Mouse (Mus musculus) forebrain, embryonic 15.5 days (tissue): Measurements from ENCODE around the gene Wiz. TPM values are rescaled to one million over a fixed set of nuclear protein-coding genes. Genes with fewer than 3 reads are reported as not detected.

ENCODE experiments used
- ATAC-seq: fragments of 200-750 bp; cut with Nextera tagmentation; replicated peaks from 2 replicates; pipeline ENCODE4 v1.8.0; 2017; ENCODE audit warnings: mild to moderate bottlenecking, moderate TSS enrichment, moderate library complexity
- H3K27ac ChIP-seq: fragments of 300-500 bp; sonication (generic); replicated peaks from 2 replicates; pipeline ENCODE4 v1.5.1; 2015; ENCODE audit warnings: mild to moderate bottlenecking, inconsistent platforms
- H3K27me3 ChIP-seq: fragments of 300-500 bp; sonication (generic); 2 replicates; pipeline ENCODE4 v1.6.1; 2015; ENCODE audit warnings: inconsistent platforms
- H3K36me3 ChIP-seq: fragments of 300-500 bp; sonication (generic); 2 replicates; pipeline ENCODE4 v1.6.1; 2015; ENCODE audit warnings: mild to moderate bottlenecking, inconsistent platforms
- H3K4me1 ChIP-seq: fragments of 300-500 bp; sonication (generic); 2 replicates; pipeline ENCODE4 v1.6.1; 2015; ENCODE audit warnings: inconsistent platforms
- H3K4me2 ChIP-seq: fragments of 300-500 bp; sonication (generic); replicated peaks from 2 replicates; pipeline ENCODE4 v1.6.1; 2015; ENCODE audit warnings: mild to moderate bottlenecking, inconsistent platforms
- H3K4me3 ChIP-seq: fragments of 300-500 bp; sonication (generic); 2 replicates; pipeline ENCODE4 v1.5.1; 2015; ENCODE audit warnings: mild to moderate bottlenecking, inconsistent platforms
- H3K9ac ChIP-seq: fragments of 300-500 bp; sonication (generic); replicated peaks from 2 replicates; pipeline ENCODE4 v1.6.1; 2015; ENCODE audit warnings: mild to moderate bottlenecking, inconsistent platforms
- H3K9me3 ChIP-seq: fragments of 300-500 bp; sonication (generic); 2 replicates; pipeline ENCODE4 v1.6.1; 2016; ENCODE audit warnings: inconsistent platforms
- WGBS: fragments of 180-500 bp; shearing (Covaris S2); methylation state at CpG from one replicate; pipeline ENCODE4 v1.1.7; 2015; ENCODE audit warnings: mixed read lengths; 5-methylcytosine and 5-hydroxymethylcytosine counted together
- polyA plus RNA-seq: library from polyadenylated mRNA; unstranded; fragments of >200 nt; fragmentation: Nextera tagmentation; extraction: Ambion mirVana; gene quantifications from 2 replicates; pipeline ENCODE4 v1.2.1, GENCODE M21; 2015

Gene Wiz
- polyA plus RNA-seq, 1 experiment from 2014 or later = 38.8 TPM

DNA sequence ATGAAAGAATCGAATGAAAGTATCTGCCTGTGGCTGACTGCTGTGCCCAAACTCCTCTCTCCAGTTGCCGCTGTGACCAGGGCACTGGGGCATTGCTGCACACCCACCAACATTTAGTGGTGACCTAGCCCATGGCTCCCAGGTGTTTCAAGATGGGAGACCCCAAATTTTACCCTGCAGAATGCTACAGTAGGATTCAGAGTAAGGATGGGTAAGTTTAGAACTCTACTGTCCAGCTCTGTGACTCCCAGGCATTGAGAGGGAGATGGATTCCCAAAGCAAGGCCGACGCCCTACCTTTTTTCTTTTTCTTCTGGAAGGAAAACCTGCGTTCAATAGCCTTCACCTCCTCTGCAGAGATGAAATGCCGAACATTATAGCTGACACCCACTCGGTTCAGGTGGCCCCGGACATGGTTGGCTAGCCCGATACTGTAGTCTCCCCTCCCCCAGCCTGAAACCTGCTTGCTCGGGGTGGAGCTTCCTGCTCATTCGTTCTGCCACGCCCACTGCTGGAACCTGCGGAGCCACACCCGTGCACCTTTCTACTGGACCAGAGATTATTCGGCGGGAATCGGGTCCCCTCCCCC is 20.2 kb downstream of the Wiz start:
- Histone ChIP-seq H3K4me2 (peak overlapping the region; percentile 37), H3K27ac (no peak overlapping the region), H3K4me3 (peak overlapping the region; percentile 24), H3K4me1 (peaks cover 10% of the 10 kb centered on the region), H3K36me3 (peaks cover 6% of the 10 kb centered on the region; the same call in 1 of the 2 replicates), H3K9me3 (no peaks in the 10 kb centered on the region), H3K27me3 (no peaks in the 10 kb centered on the region), H3K9ac (no peak overlapping the region)
- WGBS = 13% methylated on average over 14 of the region's 17 CpGs
- ATAC-seq = no peak

GRCm38 (mm10) chr17:32367706-32368105 is 21.5 kb downstream of the Wiz start:
- 90% methylated on average over 11 of the region's 11 CpGs for WGBS
- Histone ChIP-seq H3K4me2 (no peak overlapping the region), H3K9ac (no peak overlapping the region), H3K4me3 (no peak overlapping the region), H3K9me3 (no peaks in the 10 kb centered on the region), H3K36me3 (peaks cover 6% of the 10 kb centered on the region; the same call in 1 of the 2 replicates), H3K27me3 (no peaks in the 10 kb centered on the region), H3K4me1 (peaks cover 19% of the 10 kb centered on the region), H3K27ac (no peak overlapping the region)
- ATAC-seq = no peak

DNA sequence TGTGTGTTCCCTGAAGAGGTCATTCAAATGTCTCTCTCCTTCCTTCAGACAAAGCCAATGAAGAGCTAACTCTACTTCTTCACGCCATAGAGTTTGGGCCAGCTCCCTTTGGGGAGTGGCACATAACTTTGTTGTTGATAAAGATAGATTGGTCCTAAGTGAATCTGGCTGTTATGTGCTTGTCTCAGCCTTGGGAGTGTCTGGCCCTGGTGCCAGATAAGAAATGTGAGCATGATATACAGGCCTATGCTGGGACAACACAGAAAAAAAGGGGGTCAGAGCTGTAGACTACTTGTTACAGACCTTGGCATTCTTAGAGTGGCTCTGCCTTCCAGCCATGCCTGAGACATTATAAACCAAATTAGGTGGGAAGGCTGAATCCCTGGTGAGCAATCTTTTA is 23.9 kb downstream of the Wiz start:
- Histone ChIP-seq H3K36me3 (peaks cover 27% of the 10 kb centered on the region), H3K4me1 (peaks cover 27% of the 10 kb centered on the region), H3K4me2 (no peak overlapping the region), H3K9ac (no peak overlapping the region), H3K27ac (no peak overlapping the region), H3K27me3 (no peaks in the 10 kb centered on the region), H3K4me3 (no peak overlapping the region), H3K9me3 (no peaks in the 10 kb centered on the region)
- ATAC-seq = no peak
- 91% methylated on average over 1 of the region's 1 CpGs for WGBS

- Histone ChIP-seq H3K9ac (no peak overlapping the region), H3K4me3 (peak overlapping the region; percentile 96), H3K27me3 (no peaks in the 10 kb centered on the region), H3K4me2 (peak overlapping the region; percentile 86), H3K36me3 (peaks cover 32% of the 10 kb centered on the region), H3K27ac (peak overlapping the region; percentile 78), H3K4me1 (peaks cover 27% of the 10 kb centered on the region), H3K9me3 (no peaks in the 10 kb centered on the region)
- ATAC-seq = peak; percentile 14
- WGBS = 65% methylated on average over 5 of the region's 5 CpGs
Measured at GRCm38 (mm10) chr17:32364850-32365249, 24.4 kb downstream of the Wiz start.

DNA sequence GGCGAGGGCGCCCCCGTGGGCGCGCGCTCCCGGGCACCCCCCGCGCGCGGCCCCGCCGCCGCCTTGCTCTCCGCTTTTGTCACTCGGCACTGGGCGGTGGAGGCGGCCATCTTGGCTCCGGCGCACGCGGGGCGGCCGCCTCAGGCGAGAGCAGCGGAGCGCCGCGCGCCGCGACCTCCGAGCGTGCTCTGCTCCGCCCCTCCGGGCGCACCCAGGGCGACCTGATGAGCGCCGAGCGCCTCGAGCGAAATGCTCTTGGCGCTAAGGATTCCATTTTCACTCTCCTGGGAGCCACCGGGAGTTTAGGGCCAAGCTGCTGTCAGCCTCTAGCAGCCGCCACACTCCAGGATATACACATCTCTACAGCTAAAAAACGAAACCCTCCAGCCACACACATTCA is 24.9 kb downstream of the Wiz start:
- Histone ChIP-seq H3K27ac (peak overlapping the region; percentile 78), H3K4me2 (peak overlapping the region; percentile 86), H3K4me1 (peaks cover 27% of the 10 kb centered on the region), H3K4me3 (peak overlapping the region; percentile 96), H3K36me3 (peaks cover 37% of the 10 kb centered on the region), H3K27me3 (no peaks in the 10 kb centered on the region), H3K9me3 (no peaks in the 10 kb centered on the region), H3K9ac (peak overlapping the region; percentile 92)
- under 1% methylated on average over 46 of the region's 47 CpGs for WGBS
- ATAC-seq = peak; percentile 97

GRCm38 (mm10) chr17:32363821-32364301 is 25.4 kb downstream of the Wiz start:
- Histone ChIP-seq H3K27ac (peak overlapping the region; percentile 78), H3K9ac (peak overlapping the region; percentile 92), H3K4me3 (peak overlapping the region; percentile 96), H3K9me3 (no peaks in the 10 kb centered on the region), H3K27me3 (no peaks in the 10 kb centered on the region), H3K4me2 (peak overlapping the region; percentile 86), H3K4me1 (peaks cover 23% of the 10 kb centered on the region), H3K36me3 (peaks cover 42% of the 10 kb centered on the region)
- ATAC-seq = peak; percentile 51
- WGBS = 0% methylated on average over 21 of the region's 50 CpGs

DNA sequence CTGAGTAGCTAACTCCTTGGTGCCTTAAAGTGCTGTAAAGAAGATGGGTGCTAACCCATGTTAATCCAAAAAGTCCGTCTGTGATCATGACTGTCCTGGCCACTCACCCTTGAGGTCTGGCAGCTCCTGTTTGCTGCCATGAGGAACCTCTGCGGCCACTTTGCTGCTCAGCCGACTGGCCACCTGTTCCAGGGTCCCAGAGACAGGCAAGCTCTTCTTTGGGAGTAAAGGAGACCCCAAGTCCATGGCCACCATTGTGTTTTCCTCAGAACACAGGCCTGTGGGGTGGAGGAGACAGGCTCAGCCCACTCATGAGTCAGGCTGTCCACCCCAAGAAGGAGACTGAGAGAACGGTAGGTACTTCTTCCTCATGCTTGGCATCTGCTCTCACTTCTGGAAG is 26.6 kb downstream of the Wiz start:
- no peaks in the 10 kb centered on the region for H3K9me3 ChIP-seq
- H3K4me2 ChIP-seq = peak overlapping the region; percentile 86
- H3K4me1 ChIP-seq = peaks cover 23% of the 10 kb centered on the region
- H3K27ac ChIP-seq = no peak overlapping the region
- 84% methylated on average over 4 of the region's 4 CpGs for whole genome bisulfite sequencing
- H3K27me3 ChIP-seq = no peaks in the 10 kb centered on the region
- peaks cover 53% of the 10 kb centered on the region for H3K36me3 ChIP-seq
- H3K9ac ChIP-seq = no peak overlapping the region
- peak overlapping the region; percentile 96 for H3K4me3 ChIP-seq
- no peak for ATAC-seq

DNA sequence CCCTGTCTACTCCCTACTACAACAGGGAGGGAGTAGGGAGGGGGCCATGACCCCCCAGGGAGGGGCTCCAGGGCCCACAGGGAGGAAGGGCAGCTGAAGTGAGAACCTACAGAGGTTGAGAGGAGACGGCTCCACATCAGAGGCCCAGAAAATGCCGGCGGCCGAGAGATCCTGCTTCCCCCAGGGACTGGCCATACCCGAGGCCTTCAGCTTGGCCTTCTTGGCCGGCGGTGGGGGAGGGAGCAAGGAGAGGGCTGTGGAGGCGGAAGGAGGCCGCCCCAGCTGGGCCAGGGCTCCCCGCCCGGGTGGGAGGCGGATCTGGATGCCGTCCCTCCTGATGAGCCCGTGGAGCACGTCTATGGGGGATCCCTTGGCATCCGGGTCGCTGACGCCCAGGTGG is 29.3 kb downstream of the Wiz start:
- ATAC-seq = no peak
- H3K9ac ChIP-seq = no peak overlapping the region
- peaks cover 23% of the 10 kb centered on the region for H3K4me1 ChIP-seq
- no peak overlapping the region for H3K27ac ChIP-seq
- H3K9me3 ChIP-seq = no peaks in the 10 kb centered on the region
- H3K4me3 ChIP-seq = no peak overlapping the region
- WGBS = 90% methylated on average over 17 of the region's 18 CpGs
- peaks cover 75% of the 10 kb centered on the region for H3K36me3 ChIP-seq
- H3K4me2 ChIP-seq = no peak overlapping the region
- no peaks in the 10 kb centered on the region for H3K27me3 ChIP-seq

GRCm38 (mm10) chr17:32358943-32359340 is 30.3 kb downstream of the Wiz start:
- ATAC-seq = no peak
- no peaks in the 10 kb centered on the region for H3K9me3 ChIP-seq
- H3K4me3 ChIP-seq = no peak overlapping the region
- H3K27me3 ChIP-seq = no peaks in the 10 kb centered on the region
- no peak overlapping the region for H3K4me2 ChIP-seq
- peaks cover 25% of the 10 kb centered on the region for H3K4me1 ChIP-seq
- H3K36me3 ChIP-seq = peaks cover 84% of the 10 kb centered on the region
- no peak overlapping the region for H3K27ac ChIP-seq
- H3K9ac ChIP-seq = no peak overlapping the region
- 94% methylated on average over 6 of the region's 6 CpGs for WGBS

GRCm38 (mm10) chr17:32358192-32358942 is 30.9 kb downstream of the Wiz start:
- Histone ChIP-seq H3K9ac (no peak overlapping the region), H3K4me3 (no peak overlapping the region), H3K27ac (no peak overlapping the region), H3K4me2 (no peak overlapping the region), H3K4me1 (peaks cover 27% of the 10 kb centered on the region), H3K36me3 (peaks cover 89% of the 10 kb centered on the region), H3K9me3 (no peaks in the 10 kb centered on the region), H3K27me3 (no peaks in the 10 kb centered on the region)
- ATAC-seq = no peak
- 92% methylated on average over 7 of the region's 7 CpGs for WGBS

- peaks cover 87% of the 10 kb centered on the region for H3K36me3 ChIP-seq
- ATAC-seq = no peak
- no peak overlapping the region for H3K9ac ChIP-seq
- 87% methylated on average over 24 of the region's 24 CpGs for WGBS
- H3K9me3 ChIP-seq = no peaks in the 10 kb centered on the region
- H3K4me1 ChIP-seq = peaks cover 15% of the 10 kb centered on the region
- H3K27me3 ChIP-seq = no peaks in the 10 kb centered on the region
- no peak overlapping the region for H3K4me2 ChIP-seq
- H3K4me3 ChIP-seq = no peak overlapping the region
- no peak overlapping the region for H3K27ac ChIP-seq
Measured at GRCm38 (mm10) chr17:32356766-32357760, 32.2 kb downstream of the Wiz start.

DNA sequence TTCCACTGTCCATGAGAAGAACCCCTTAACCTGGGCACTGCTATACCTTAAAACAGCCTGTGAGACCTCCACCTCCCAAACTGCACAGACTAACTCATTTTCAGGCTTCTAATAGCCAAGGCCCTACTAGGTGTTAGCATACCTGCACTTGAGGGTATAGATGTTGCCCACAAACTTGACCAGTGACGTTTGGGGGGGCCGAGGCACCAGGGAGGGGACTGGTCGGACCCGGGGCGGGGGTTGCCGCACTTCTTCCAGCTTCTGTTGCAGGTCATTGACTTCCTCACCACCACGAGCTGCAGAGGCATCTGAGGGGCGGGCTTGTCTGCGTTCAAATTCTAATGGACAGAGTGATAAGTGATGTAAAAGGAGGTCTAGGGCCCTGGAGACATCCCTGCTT is 33.0 kb downstream of the Wiz start:
- Histone ChIP-seq H3K4me3 (no peak overlapping the region), H3K4me2 (no peak overlapping the region), H3K9me3 (no peaks in the 10 kb centered on the region), H3K27ac (no peak overlapping the region), H3K27me3 (no peaks in the 10 kb centered on the region), H3K9ac (no peak overlapping the region), H3K36me3 (peaks cover 81% of the 10 kb centered on the region), H3K4me1 (peaks cover 13% of the 10 kb centered on the region)
- no peak for ATAC-seq
- WGBS = 91% methylated on average over 9 of the region's 9 CpGs
